8 mouse cellular contexts compared by ENCODE assay signal in genomic region chr11:84827901-84828503, GRCm38 (mm10). TPM values are rescaled to one million over a fixed set of nuclear protein-coding genes. Genes with fewer than 3 reads are reported as not detected.
A peak's percentile ranks its signal among the peaks of the same experiment; 100 is the strongest.
DNase-seq lines count a peak whose midpoint lies in the region; ATAC-seq and TF ChIP-seq lines count a peak whose summit lies in the region.

No protein-coding gene starts in this region.

- no peak; the same call in 1 of the 2 replicates for ATAC-seq in hindbrain, embryonic 12.5 days (ENCODE audit: low FRiP score)

- H3K4me2 ChIP-seq in hindbrain, embryonic 12.5 days (replicated peaks) = peak overlapping the region; percentile 95

- H3K27ac ChIP-seq in heart, adult 2 months = peak overlapping the region; percentile 98
- H3K27ac ChIP-seq in hindbrain, embryonic 12.5 days = no peak overlapping the region
- H3K27ac ChIP-seq in midbrain, embryonic 10.5 days (replicated peaks) = peak overlapping the region; percentile 81

- peak overlapping the region; percentile 99 for H3K9ac ChIP-seq in heart, adult 2 months (ENCODE audit: low read depth, low read length)
- H3K9ac ChIP-seq in hindbrain, embryonic 12.5 days = peak overlapping the region; percentile 69

- DNase-seq in heart, adult 2 months = peak in 1 of 2 experiments; percentile 19
- DNase-seq in heart, postnatal 4 days = no peak
- DNase-seq in c-Kit-negative CD71-positive TER-119-positive erythroid progenitor cells, embryonic 14.5 days (ENCODE audit: low read depth, low spot score) = peak; percentile 38
- DNase-seq in midbrain, embryonic 10.5 days (ENCODE audit: low spot score) = no peak
- no peak for DNase-seq in thymus, postnatal 0 days (ENCODE audit: low spot score)
- DNase-seq in gastrocnemius, postnatal 25 days = no peak
- no peak for DNase-seq in layer of hippocampus, postnatal 14 days (ENCODE audit: low spot score in 2 of 2)

- 32% methylated on average over 3 of the region's 3 CpGs for WGBS in heart, adult 2 months
- 38% methylated on average over 3 of the region's 3 CpGs for WGBS in hindbrain, embryonic 12.5 days
- 48% methylated on average over 3 of the region's 3 CpGs for WGBS in midbrain, embryonic 10.5 days

- no peaks in the 10 kb centered on the region for H3K9me3 ChIP-seq in hindbrain, embryonic 12.5 days (replicated peaks)
- H3K9me3 ChIP-seq in midbrain, embryonic 10.5 days (replicated peaks) = no peaks in the 10 kb centered on the region

- intact Hi-C loops in heart, adult 2 months (cut with DNase I) = no loop called here

- no peak for TF ChIP-seq EP300 in heart, adult 2 months (IDR thresholded peaks at IDR 0.05; ENCODE audit: insufficient read depth, low read depth, low read length)

- peak overlapping the region; percentile 99 for H3K4me3 ChIP-seq in heart, adult 2 months
- H3K4me3 ChIP-seq in hindbrain, embryonic 12.5 days = peak overlapping the region; percentile 63
- peak overlapping the region; percentile 85 for H3K4me3 ChIP-seq in midbrain, embryonic 10.5 days

- no peak for TF ChIP-seq POLR2A in heart, adult 2 months (IDR thresholded peaks at IDR 0.05; ENCODE audit: insufficient read depth, low read depth, low read length)

- peaks cover 9% of the 10 kb centered on the region for H3K4me1 ChIP-seq in heart, adult 2 months (ENCODE audit: control insufficient read depth, insufficient read depth, low read length)
- peaks cover 10% of the 10 kb centered on the region for H3K4me1 ChIP-seq in hindbrain, embryonic 12.5 days
- peaks cover 27% of the 10 kb centered on the region for H3K4me1 ChIP-seq in midbrain, embryonic 10.5 days

- TF ChIP-seq CTCF in heart, adult 2 months (IDR thresholded peaks at IDR 0.05) = no peak

- H3K27me3 ChIP-seq in heart, adult 2 months (ENCODE audit: control insufficient read depth, insufficient read depth, low read length) = no peaks in the 10 kb centered on the region
- H3K27me3 ChIP-seq in hindbrain, embryonic 12.5 days = no peaks in the 10 kb centered on the region
- no peaks in the 10 kb centered on the region for H3K27me3 ChIP-seq in midbrain, embryonic 10.5 days (ENCODE audit: low read depth, poor library complexity, severe bottlenecking)

- H3K79me2 ChIP-seq in heart, adult 2 months (replicated peaks; ENCODE audit: control insufficient read depth, insufficient read depth, low read length) = peaks cover 1% of the 10 kb centered on the region; the same call in 1 of the 2 replicates

- peaks cover 16% of the 10 kb centered on the region for H3K36me3 ChIP-seq in heart, adult 2 months (ENCODE audit: control insufficient read depth, insufficient read depth, low read length)
- peaks cover 14% of the 10 kb centered on the region; the same call in 1 of the 2 replicates for H3K36me3 ChIP-seq in hindbrain, embryonic 12.5 days
- peaks cover 29% of the 10 kb centered on the region for H3K36me3 ChIP-seq in midbrain, embryonic 10.5 days

RNA-seq across cellular contexts. Expression of gene Dhrs11, which starts 0.8 kb away (rescaled TPM):
- total RNA-seq in heart, adult 2 months (2021) = 100 to 1,000 TPM in 1 of 2 experiments, 10 to 100 TPM in 1; 87.7 to 108 TPM
- polyA plus RNA-seq in heart, adult 2 months (2012; rRNA removed) = 186 and 232 TPM in 2 replicates
- 10 to 100 TPM; 78.8 to 81.5 TPM for total RNA-seq in heart, postnatal 4 days (2021)
- polyA plus RNA-seq in hindbrain, embryonic 12.5 days (2016; fragmentation: Nextera tagmentation; extraction: Ambion mirVana) = 9.1 and 11.4 TPM in 2 replicates
- polyA plus RNA-seq in midbrain, embryonic 10.5 days (2016; fragmentation: Nextera tagmentation; extraction: Ambion mirVana) = 12.0 and 12.8 TPM in 2 replicates
- 12.0 and 12.2 TPM in 2 replicates for polyA plus RNA-seq in thymus, postnatal 0 days (2015; fragmentation: Nextera tagmentation; extraction: Ambion mirVana)
- 10 to 100 TPM; 34.1 to 35.2 TPM for total RNA-seq in gastrocnemius, postnatal 25 days (2021)
- 1 to 10 TPM; 7.1 to 7.4 TPM for total RNA-seq in layer of hippocampus, postnatal 14 days (2021)

RNA-seq across cellular contexts. Expression of gene Mrm1, which starts 8.7 kb away (rescaled TPM):
- total RNA-seq in heart, adult 2 months (2021) = 10 to 100 TPM; 18.9 to 19.7 TPM
- polyA plus RNA-seq in heart, adult 2 months (2012; rRNA removed) = 14.7 and 28.1 TPM in 2 replicates
- 10 to 100 TPM; 11.9 to 12.8 TPM for total RNA-seq in heart, postnatal 4 days (2021)
- polyA plus RNA-seq in hindbrain, embryonic 12.5 days (2016; fragmentation: Nextera tagmentation; extraction: Ambion mirVana) = 7.9 and 11.0 TPM in 2 replicates
- polyA plus RNA-seq in midbrain, embryonic 10.5 days (2016; fragmentation: Nextera tagmentation; extraction: Ambion mirVana) = 14.6 and 16.2 TPM in 2 replicates
- polyA plus RNA-seq in thymus, postnatal 0 days (2015; fragmentation: Nextera tagmentation; extraction: Ambion mirVana) = 14.1 and 15.1 TPM in 2 replicates
- total RNA-seq in gastrocnemius, postnatal 25 days (2021) = 1 to 10 TPM; 7.1 to 7.9 TPM
- 1 to 10 TPM; 7.1 to 8.0 TPM for total RNA-seq in layer of hippocampus, postnatal 14 days (2021)

RNA-seq across cellular contexts. Expression of gene Ggnbp2, which starts 42.6 kb away (rescaled TPM):
- total RNA-seq in heart, adult 2 months (2021) = 10 to 100 TPM; 47.9 to 54.9 TPM
- 22.9 and 39.2 TPM in 2 replicates for polyA plus RNA-seq in heart, adult 2 months (2012; rRNA removed)
- 10 to 100 TPM; 55.5 to 64.4 TPM for total RNA-seq in heart, postnatal 4 days (2021)
- 76.1 and 85.0 TPM in 2 replicates for polyA plus RNA-seq in hindbrain, embryonic 12.5 days (2016; fragmentation: Nextera tagmentation; extraction: Ambion mirVana)
- polyA plus RNA-seq in midbrain, embryonic 10.5 days (2016; fragmentation: Nextera tagmentation; extraction: Ambion mirVana) = 55.7 and 56.3 TPM in 2 replicates
- polyA plus RNA-seq in thymus, postnatal 0 days (2015; fragmentation: Nextera tagmentation; extraction: Ambion mirVana) = 80.3 and 100 TPM in 2 replicates
- 10 to 100 TPM; 27.9 to 34.0 TPM for total RNA-seq in gastrocnemius, postnatal 25 days (2021)
- total RNA-seq in layer of hippocampus, postnatal 14 days (2021) = 10 to 100 TPM; 77.0 to 79.0 TPM

RNA-seq across cellular contexts. Expression of gene Myo19, which starts 51.9 kb away (rescaled TPM):
- 1 to 10 TPM; 5.7 to 5.9 TPM for total RNA-seq in heart, adult 2 months (2021)
- polyA plus RNA-seq in heart, adult 2 months (2012; rRNA removed) = 7.5 and 10.4 TPM in 2 replicates
- total RNA-seq in heart, postnatal 4 days (2021) = 10 to 100 TPM; 13.7 to 15.4 TPM
- 8.8 and 9.3 TPM in 2 replicates for polyA plus RNA-seq in hindbrain, embryonic 12.5 days (2016; fragmentation: Nextera tagmentation; extraction: Ambion mirVana)
- 11.8 and 12.6 TPM in 2 replicates for polyA plus RNA-seq in midbrain, embryonic 10.5 days (2016; fragmentation: Nextera tagmentation; extraction: Ambion mirVana)
- 3.0 and 3.1 TPM in 2 replicates for polyA plus RNA-seq in thymus, postnatal 0 days (2015; fragmentation: Nextera tagmentation; extraction: Ambion mirVana)
- 1 to 10 TPM; 3.6 to 4.0 TPM for total RNA-seq in gastrocnemius, postnatal 25 days (2021)
- total RNA-seq in layer of hippocampus, postnatal 14 days (2021) = 10 to 100 TPM; 10.1 to 12.2 TPM

RNA-seq across cellular contexts. Expression of gene Pigw, which starts 52.1 kb away (rescaled TPM):
- 1 to 10 TPM; 5.6 to 6.3 TPM for total RNA-seq in heart, adult 2 months (2021)
- 2.3 and 5.3 TPM in 2 replicates for polyA plus RNA-seq in heart, adult 2 months (2012; rRNA removed)
- total RNA-seq in heart, postnatal 4 days (2021) = 1 to 10 TPM; 6.4 to 7.8 TPM
- polyA plus RNA-seq in hindbrain, embryonic 12.5 days (2016; fragmentation: Nextera tagmentation; extraction: Ambion mirVana) = 2.6 and 2.7 TPM in 2 replicates
- 2.2 and 3.4 TPM in 2 replicates for polyA plus RNA-seq in midbrain, embryonic 10.5 days (2016; fragmentation: Nextera tagmentation; extraction: Ambion mirVana)
- 2.0 and 2.4 TPM in 2 replicates for polyA plus RNA-seq in thymus, postnatal 0 days (2015; fragmentation: Nextera tagmentation; extraction: Ambion mirVana)
- 1 to 10 TPM; 4.6 to 5.1 TPM for total RNA-seq in gastrocnemius, postnatal 25 days (2021)
- total RNA-seq in layer of hippocampus, postnatal 14 days (2021) = 1 to 10 TPM; 7.3 to 8.7 TPM

Comparison
In these comparisons a context has a peak if more than half of its experiments do, and no peak if none do; other contexts are left out.
1. RNA of gene Dhrs11, which starts 0.8 kb away (total RNA-seq): 87.7 to 108 TPM in heart, adult 2 months, 78.8 to 81.5 TPM in heart, postnatal 4 days and 34.1 to 35.2 TPM in gastrocnemius, postnatal 25 days; 7.1 to 7.4 TPM in layer of hippocampus, postnatal 14 days; every median in the first group is over 4 times any median in the second.
2. Peak in every context shown above with its lines, with median percentiles within 50 percentile points of each other: H3K4me3 ChIP-seq.